Mouse (Mus musculus) small intestine, adult 2 months (tissue): ENCODE measurements at regions not wholly inside any gene's neighbourhood (a gene's known extent, or its start where the extent isn't known, plus 50 kb on each side); places are given as distances from the start of the nearest gene placed in this dataset.
"Not testable (repeated sequence)": the region's sequence is repeated elsewhere in the genome, so short reads cannot be mapped to it uniquely, and the experiment has no call there.

Experiments used
- H3K27ac ChIP-seq: fragments of 200-500 bp; 2 replicates; pipeline ENCODE4 v1.5.1; 2012; ENCODE audit warnings: low read depth, low read length, control low read depth, inconsistent platforms; ENCODE audit not compliant: insufficient read depth
- H3K27me3 ChIP-seq: fragments of 200-500 bp; 2 replicates; pipeline ENCODE4 v1.6.1; 2012; ENCODE audit warnings: mild to moderate bottlenecking, moderate library complexity, low read length, inconsistent platforms; ENCODE audit not compliant: control insufficient read depth, insufficient read depth
- H3K36me3 ChIP-seq: fragments of 200-500 bp; 2 replicates; pipeline ENCODE4 v1.6.1; 2012; ENCODE audit warnings: mild to moderate bottlenecking, low read length, control low read depth, inconsistent platforms; ENCODE audit not compliant: control insufficient read depth, insufficient read depth
- H3K4me1 ChIP-seq: fragments of 200-500 bp; 2 replicates; pipeline ENCODE4 v1.6.1; 2012; ENCODE audit warnings: low read length, inconsistent platforms, mixed read lengths; ENCODE audit not compliant: control insufficient read depth, insufficient read depth, insufficient read length
- H3K4me3 ChIP-seq: fragments of 200-500 bp; 2 replicates; pipeline ENCODE4 v1.5.1; 2012; ENCODE audit warnings: low read depth, mild to moderate bottlenecking, control low read depth, inconsistent platforms, low read length, moderate library complexity
- CTCF ChIP-seq: fragments of 200-500 bp; IDR thresholded peaks from 2 replicates; pipeline ENCODE4 v1.5.1; 2012; ENCODE audit warnings: low read depth, mild to moderate bottlenecking, control low read depth, inconsistent platforms, low read length, moderate library complexity, mixed read lengths; ENCODE audit not compliant: insufficient replicate concordance, insufficient read length; ENCODE audit errors: extremely low read depth
- POLR2A ChIP-seq: fragments of 200-500 bp; IDR thresholded peaks from 2 replicates; pipeline ENCODE4 v1.6.1; 2012; ENCODE audit warnings: low read depth, mild to moderate bottlenecking, control low read depth, inconsistent platforms, low read length, moderate library complexity
- WGBS: fragments of 180-500 bp; shearing (Covaris S2); methylation state at CpG from one replicate; pipeline ENCODE4 v1.1.7; 2018; 5-methylcytosine and 5-hydroxymethylcytosine counted together

DNA sequence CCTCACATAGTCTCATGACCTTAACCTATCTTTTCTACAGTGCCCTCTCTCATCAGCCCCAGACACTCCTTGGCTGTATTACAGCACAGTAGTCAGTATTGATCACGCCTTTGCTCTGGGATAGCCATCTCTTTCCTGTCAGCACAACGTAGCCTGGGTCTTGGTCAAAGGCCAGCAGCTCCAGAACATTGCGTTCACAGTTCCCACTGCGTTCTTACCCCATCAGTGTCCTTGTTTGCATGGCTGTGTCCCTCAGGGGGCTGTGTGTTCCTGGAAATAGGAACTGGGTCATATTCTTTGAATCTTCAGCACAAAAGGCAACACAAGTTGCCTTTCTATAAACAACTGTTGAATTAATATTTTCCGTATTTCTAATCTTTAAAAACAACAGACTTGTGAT, 602.0 kb upstream of the Igfbp3 start:
- Histone ChIP-seq H3K4me1 (no peaks in the 10 kb centered on the region), H3K36me3 (no peaks in the 10 kb centered on the region), H3K27ac (no peak overlapping the region), H3K4me3 (no peak overlapping the region), H3K27me3 (no peaks in the 10 kb centered on the region)
- TF ChIP-seq CTCF (no peak), POLR2A (no peak)
- 68% methylated on average over 5 of the region's 5 CpGs for WGBS

- WGBS = 69% methylated on average over 2 of the region's 2 CpGs
- H3K27ac ChIP-seq = no peak overlapping the region
- H3K27me3 ChIP-seq = no peaks in the 10 kb centered on the region
- no peak overlapping the region for H3K4me3 ChIP-seq
- no peaks in the 10 kb centered on the region for H3K36me3 ChIP-seq
- H3K4me1 ChIP-seq = no peaks in the 10 kb centered on the region
- TF ChIP-seq CTCF (no peak), POLR2A (no peak)
These were observed 600.8 kb upstream of the Igfbp3 start for GRCm38 (mm10) chr11:7814556-7814955.

DNA sequence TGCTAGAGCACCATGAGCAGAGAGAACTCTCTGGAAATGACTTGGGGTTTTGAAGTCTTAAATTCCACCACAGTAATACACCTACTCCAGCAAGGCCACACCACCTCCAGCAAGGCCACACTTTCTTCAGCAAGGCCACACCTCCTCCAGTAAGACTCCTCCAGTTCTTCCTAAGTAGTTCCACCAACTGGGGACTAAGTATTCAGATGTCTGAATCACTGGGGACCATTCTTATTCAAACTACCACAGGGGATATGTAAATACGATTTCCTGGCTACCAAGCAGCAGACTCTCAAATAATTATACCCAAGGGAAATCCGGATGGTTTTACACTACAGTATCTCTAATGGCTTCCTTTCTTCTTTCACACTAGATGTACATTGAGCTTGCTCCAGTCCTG, 598.7 kb upstream of the Igfbp3 start:
- H3K27me3 ChIP-seq = no peaks in the 10 kb centered on the region
- H3K4me1 ChIP-seq = no peaks in the 10 kb centered on the region
- 75% methylated on average over 2 of the region's 2 CpGs for WGBS
- TF ChIP-seq POLR2A = no peak
- H3K27ac ChIP-seq = no peak overlapping the region
- H3K4me3 ChIP-seq = no peak overlapping the region
- H3K36me3 ChIP-seq = no peaks in the 10 kb centered on the region

DNA sequence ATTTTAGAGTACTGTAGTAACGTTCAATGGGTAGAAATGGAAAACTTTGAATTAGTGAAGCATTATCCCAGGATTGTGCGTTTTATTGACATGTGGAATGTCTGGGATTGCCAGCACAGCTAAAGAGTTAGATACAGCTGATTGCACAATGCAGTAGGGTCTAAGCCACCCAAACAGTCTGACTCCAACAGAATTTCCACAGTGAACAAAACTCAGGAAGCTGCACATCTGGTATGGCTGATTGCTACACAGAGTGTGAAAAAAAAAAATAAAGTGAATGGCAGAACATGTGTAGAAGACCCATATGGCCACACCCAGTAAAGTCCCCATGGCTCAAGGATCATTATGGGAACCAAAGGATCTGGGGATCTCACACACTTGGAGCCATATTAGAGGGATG, 596.0 kb upstream of the Igfbp3 start:
- Histone ChIP-seq H3K27ac (no peak overlapping the region), H3K27me3 (no peaks in the 10 kb centered on the region), H3K4me3 (no peak overlapping the region), H3K4me1 (no peaks in the 10 kb centered on the region), H3K36me3 (no peaks in the 10 kb centered on the region)
- no peak for TF ChIP-seq POLR2A
- no peak for TF ChIP-seq CTCF
- 67% methylated on average over 2 of the region's 2 CpGs for WGBS

DNA sequence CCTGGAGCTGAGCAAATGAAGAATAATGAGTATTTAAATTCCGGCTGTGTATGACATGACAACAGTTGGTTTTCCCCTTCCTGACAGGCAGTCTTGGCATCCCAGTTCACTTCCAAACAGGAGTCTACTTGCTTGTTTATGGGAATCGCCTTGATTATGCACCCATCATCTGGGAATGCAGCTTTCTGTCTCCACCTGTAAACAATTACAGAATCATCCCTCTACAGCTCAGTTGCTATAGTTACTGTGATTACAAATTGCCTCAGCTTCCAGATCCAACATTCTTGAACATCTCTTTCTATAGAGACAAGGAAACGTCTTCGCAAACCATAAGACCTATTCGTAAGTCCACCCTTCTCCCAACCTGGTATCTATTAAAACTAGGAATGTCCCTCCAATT, 582.6 kb upstream of the Igfbp3 start:
- no peaks in the 10 kb centered on the region for H3K4me1 ChIP-seq
- no peak overlapping the region for H3K4me3 ChIP-seq
- TF ChIP-seq POLR2A = no peak
- TF ChIP-seq CTCF = no peak
- H3K27me3 ChIP-seq = no peaks in the 10 kb centered on the region
- H3K27ac ChIP-seq = no peak overlapping the region
- WGBS = 86% methylated on average over 5 of the region's 5 CpGs
- no peaks in the 10 kb centered on the region for H3K36me3 ChIP-seq

DNA sequence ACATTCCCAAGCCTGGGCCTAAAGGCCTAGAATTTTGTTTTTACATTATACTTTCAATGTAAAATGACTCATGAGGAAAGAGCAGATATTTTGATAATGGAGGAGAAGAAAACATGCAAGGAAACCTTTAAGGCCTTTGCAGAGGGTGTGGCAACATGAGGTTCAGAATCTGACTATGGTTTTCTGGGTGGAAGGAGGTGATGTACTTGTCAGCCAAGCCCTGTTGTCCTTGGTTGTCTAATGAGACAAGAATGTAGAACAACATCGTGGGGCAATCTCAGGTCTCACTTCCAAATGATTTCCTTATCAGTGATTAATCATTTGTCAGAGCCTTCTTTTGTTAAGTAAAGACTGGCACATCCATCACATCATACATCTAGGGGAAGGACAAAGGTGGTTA, 580.5 kb upstream of the Igfbp3 start:
- H3K4me1 ChIP-seq = no peaks in the 10 kb centered on the region
- WGBS = 22% methylated on average over 1 of the region's 1 CpGs
- no peak for TF ChIP-seq CTCF
- TF ChIP-seq POLR2A = no peak

DNA sequence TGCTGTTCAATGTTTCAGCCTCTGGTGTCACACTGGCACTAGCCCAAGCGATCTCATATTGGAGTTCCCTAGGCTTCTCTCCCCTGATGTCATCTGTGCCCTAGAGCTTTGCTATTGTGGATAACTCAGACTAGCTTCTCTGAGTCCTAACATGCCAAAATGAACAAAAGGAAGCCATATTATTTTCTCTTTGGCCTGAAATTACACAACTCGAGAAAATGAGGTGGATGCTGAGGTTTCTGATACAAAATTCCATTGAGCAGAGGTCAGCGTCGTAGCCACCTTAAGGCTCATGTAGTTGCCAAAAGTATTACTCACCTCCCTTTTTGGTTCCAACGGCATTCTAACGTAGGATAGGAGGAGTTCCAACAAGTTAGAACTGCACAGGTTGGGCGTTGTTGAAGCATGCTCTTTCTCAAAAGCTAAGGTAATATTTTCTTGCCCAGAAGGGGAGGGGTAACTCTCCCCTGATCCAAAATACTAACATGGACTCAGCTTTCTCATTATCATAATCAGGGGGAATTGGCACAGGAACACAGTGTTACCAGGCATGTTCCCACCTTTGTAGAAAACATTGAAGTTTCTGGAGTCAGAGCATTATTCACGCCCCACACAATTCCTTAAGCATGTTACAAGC, 566.9 kb upstream of the Igfbp3 start:
- no peak for TF ChIP-seq CTCF
- TF ChIP-seq POLR2A = no peak
- 86% methylated on average over 8 of the region's 8 CpGs for WGBS

More for the DNA sequence above, 580.5 kb upstream of the Igfbp3 start:
- no peak overlapping the region for H3K4me3 ChIP-seq
- H3K27me3 ChIP-seq = no peaks in the 10 kb centered on the region
- no peaks in the 10 kb centered on the region for H3K36me3 ChIP-seq
- H3K27ac ChIP-seq = no peak overlapping the region

DNA sequence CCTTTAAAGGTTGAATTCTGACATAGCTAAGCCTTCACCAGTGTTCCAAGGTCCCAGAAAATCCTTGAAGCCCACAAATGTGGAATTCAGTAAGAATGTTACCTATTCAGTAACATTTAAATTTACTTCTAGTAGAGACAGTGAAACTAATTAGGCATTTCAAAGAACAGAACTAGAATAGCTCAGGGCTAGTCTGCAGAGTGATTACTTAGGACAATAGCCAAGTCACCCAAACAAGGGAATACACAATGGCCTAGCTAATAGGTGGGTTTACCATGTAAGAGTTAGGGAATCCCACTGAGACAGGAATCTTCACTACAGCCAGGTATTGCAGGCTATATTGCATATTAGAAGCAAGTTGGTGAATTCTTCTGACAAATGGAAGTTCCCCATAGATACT, 561.6 kb upstream of the Igfbp3 start:
- H3K27ac ChIP-seq, H3K4me1 ChIP-seq, H3K4me3 ChIP-seq, H3K27me3 ChIP-seq, H3K36me3 ChIP-seq: not testable (repeated sequence)

More for the DNA sequence above, 566.9 kb upstream of the Igfbp3 start:
- H3K27me3 ChIP-seq = no peaks in the 10 kb centered on the region
- no peak overlapping the region for H3K4me3 ChIP-seq
- no peak overlapping the region for H3K27ac ChIP-seq
- H3K36me3 ChIP-seq = no peaks in the 10 kb centered on the region
- H3K4me1 ChIP-seq = no peaks in the 10 kb centered on the region
